ENCODE assay signal across 10 mouse cellular contexts in the genomic region with DNA sequence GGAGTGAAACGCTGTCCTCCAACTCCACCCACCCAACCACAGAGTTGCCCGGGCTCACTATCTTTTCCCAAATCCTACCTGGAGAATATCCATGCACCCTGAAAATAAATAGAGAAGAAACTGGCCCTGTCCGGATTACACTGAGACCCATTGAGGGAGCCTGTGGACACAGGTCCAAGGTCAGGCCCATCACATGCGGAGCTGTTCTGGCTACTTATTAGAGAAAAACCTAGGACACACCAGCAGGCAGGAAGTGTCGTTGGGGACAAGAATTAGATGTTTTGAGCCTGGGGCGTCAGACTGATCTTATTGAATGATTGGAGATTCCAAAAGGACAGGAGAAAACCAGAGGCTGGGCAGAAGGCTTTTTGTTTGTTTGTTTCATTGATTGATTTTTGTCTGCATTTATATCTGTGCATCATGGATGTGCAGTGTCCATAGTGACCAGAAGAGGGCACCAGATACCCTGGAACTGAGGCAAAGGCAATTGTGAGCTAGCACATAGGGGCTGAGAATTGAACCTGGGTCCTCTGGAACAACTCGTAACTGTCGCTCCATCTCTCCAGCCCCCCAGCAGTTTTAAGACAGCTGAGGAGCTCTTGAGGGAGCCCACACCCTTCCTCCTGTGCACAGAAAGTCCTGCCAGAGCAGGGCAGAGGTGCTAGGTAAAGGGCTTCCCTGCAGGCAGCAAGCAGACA. TPM values are rescaled to one million over a fixed set of nuclear protein-coding genes. Genes with fewer than 3 reads are reported as not detected.
DNase-seq lines count a peak whose midpoint lies in the region; ATAC-seq and TF ChIP-seq lines count a peak whose summit lies in the region.
"Had no signal": no experiment of that assay in that cellular context is flagged by ENCODE, and none has a peak within 500 bp of the region (broad histone marks: within the 10 kb centered on the region; RNA-seq: fewer than 3 reads in every experiment).

No protein-coding gene starts in this region.

- peak; percentile 65 for DNase-seq in hindbrain, embryonic 14.5 days (ENCODE audit: low spot score)
- DNase-seq in splenic B cell, adult 2 months (ENCODE audit: low read depth, low spot score): peak; percentile 75
- no peak for DNase-seq in right cerebral cortex, postnatal 25 days
- DNase-seq: liver, embryonic 13.5 days had no signal

- ATAC-seq in intestine, embryonic 15.5 days: no peak
- no peak for ATAC-seq in intestine, embryonic 16.5 days
- ATAC-seq in hindbrain, embryonic 14.5 days (ENCODE audit: low FRiP score): no peak; the same call in 1 of the 2 replicates
- ATAC-seq in lung, embryonic 15.5 days (ENCODE audit: borderline replicate concordance, extremely low read depth, low FRiP score, low TSS enrichment): no peak

- H3K9me3 ChIP-seq in intestine, embryonic 15.5 days: no peaks in the 10 kb centered on the region
- H3K9me3 ChIP-seq in intestine, embryonic 16.5 days (ENCODE audit: control insufficient read depth, low read length): no peaks in the 10 kb centered on the region
- no peaks in the 10 kb centered on the region for H3K9me3 ChIP-seq in E14TG2a.4 (ENCODE audit: low read length)
- H3K9me3 ChIP-seq in hindbrain, embryonic 14.5 days (ENCODE audit: control insufficient read depth, low read length): no peaks in the 10 kb centered on the region
- no peaks in the 10 kb centered on the region for H3K9me3 ChIP-seq in lung, embryonic 15.5 days
- H3K9me3 ChIP-seq: liver, embryonic 13.5 days had no signal

- no peak for TF ChIP-seq POLR2A in bone marrow, adult 2 months (IDR thresholded peaks at IDR 0.05; ENCODE audit: borderline replicate concordance, control insufficient read depth, low read depth, low read length)

- no peak overlapping the region for H3K4me3 ChIP-seq in intestine, embryonic 15.5 days (replicated peaks)
- no peak overlapping the region for H3K4me3 ChIP-seq in intestine, embryonic 16.5 days (ENCODE audit: low read length)
- 0 out of 2 replicates have a peak overlapping the region, but pooled peaks have one; percentile 10 for H3K4me3 ChIP-seq in E14TG2a.4 (replicated peaks; ENCODE audit: low read length)
- H3K4me3 ChIP-seq in bone marrow, adult 2 months (replicated peaks; ENCODE audit: control insufficient read depth, low read depth, low read length): no peak overlapping the region
- no peak overlapping the region for H3K4me3 ChIP-seq in hindbrain, embryonic 14.5 days (replicated peaks; ENCODE audit: low read length)
- no peak overlapping the region for H3K4me3 ChIP-seq in lung, embryonic 15.5 days
- H3K4me3 ChIP-seq: erythroblast, embryonic 14.5 days; liver, embryonic 13.5 days had no signal

- H3K4me1 ChIP-seq in intestine, embryonic 15.5 days (replicated peaks): peaks cover 25% of the 10 kb centered on the region
- peaks cover 25% of the 10 kb centered on the region for H3K4me1 ChIP-seq in intestine, embryonic 16.5 days (ENCODE audit: control insufficient read depth, insufficient read depth, low read length)
- H3K4me1 ChIP-seq in E14TG2a.4 (replicated peaks; ENCODE audit: low read depth, low read length): peaks cover 44% of the 10 kb centered on the region
- no peaks in the 10 kb centered on the region; the same call in 1 of the 2 replicates for H3K4me1 ChIP-seq in bone marrow, adult 2 months (ENCODE audit: control insufficient read depth, insufficient read depth, low read length)
- H3K4me1 ChIP-seq in hindbrain, embryonic 14.5 days (replicated peaks; ENCODE audit: control insufficient read depth, insufficient read depth, low read length): peaks cover 17% of the 10 kb centered on the region
- H3K4me1 ChIP-seq in lung, embryonic 15.5 days: peaks cover 45% of the 10 kb centered on the region

- peak overlapping the region; percentile 55; the same call in 1 of the 2 replicates for H3K27ac ChIP-seq in intestine, embryonic 15.5 days
- no peak overlapping the region; the same call in 1 of the 2 replicates for H3K27ac ChIP-seq in intestine, embryonic 16.5 days (ENCODE audit: low read length)
- H3K27ac ChIP-seq in bone marrow, adult 2 months (ENCODE audit: control insufficient read depth, insufficient read depth, low read depth, low read length, poor library complexity): no peak overlapping the region
- peak overlapping the region; percentile 81 for H3K27ac ChIP-seq in hindbrain, embryonic 14.5 days
- peak overlapping the region; percentile 92 for H3K27ac ChIP-seq in lung, embryonic 15.5 days
- H3K27ac ChIP-seq: liver, embryonic 13.5 days had no signal

- peaks cover 15% of the 10 kb centered on the region; the same call in 1 of the 2 replicates for H3K27me3 ChIP-seq in intestine, embryonic 15.5 days (replicated peaks)
- peaks cover 7% of the 10 kb centered on the region for H3K27me3 ChIP-seq in intestine, embryonic 16.5 days (replicated peaks; ENCODE audit: control insufficient read depth, insufficient read depth, low read length)
- peaks cover 43% of the 10 kb centered on the region for H3K27me3 ChIP-seq in E14TG2a.4 (ENCODE audit: insufficient read depth, low read length)
- H3K27me3 ChIP-seq in hindbrain, embryonic 14.5 days (ENCODE audit: control insufficient read depth, insufficient read depth, low read length): no peaks in the 10 kb centered on the region; the same call in 1 of the 2 replicates
- H3K27me3 ChIP-seq in lung, embryonic 15.5 days: peaks cover 18% of the 10 kb centered on the region; the same call in 1 of the 2 replicates
- H3K27me3 ChIP-seq in splenic B cell, adult 2 months (ENCODE audit: control insufficient read depth, insufficient read depth, low read length, poor library complexity, severe bottlenecking): no peaks in the 10 kb centered on the region; the same call in 1 of the 2 replicates

- peak; percentile 80 for TF ChIP-seq CTCF in E14TG2a.4 (conservative IDR thresholded peaks at IDR 0.05; ENCODE audit: low read length)
- TF ChIP-seq CTCF in bone marrow, adult 2 months (IDR thresholded peaks at IDR 0.05; ENCODE audit: control insufficient read depth, insufficient read depth, low read length): peak; percentile 76

- no peak overlapping the region for H3K4me2 ChIP-seq in intestine, embryonic 15.5 days (replicated peaks)
- no peak overlapping the region for H3K4me2 ChIP-seq in intestine, embryonic 16.5 days (ENCODE audit: low read depth, low read length)
- H3K4me2 ChIP-seq in hindbrain, embryonic 14.5 days (replicated peaks): peak overlapping the region; percentile 0; the same call in 1 of the 2 replicates
- no peak overlapping the region for H3K4me2 ChIP-seq in lung, embryonic 15.5 days
- H3K4me2 ChIP-seq: liver, embryonic 13.5 days had no signal

- no peaks in the 10 kb centered on the region for H3K36me3 ChIP-seq in intestine, embryonic 15.5 days
- no peaks in the 10 kb centered on the region for H3K36me3 ChIP-seq in intestine, embryonic 16.5 days (ENCODE audit: control insufficient read depth, insufficient read depth, low read length)
- no peaks in the 10 kb centered on the region for H3K36me3 ChIP-seq in E14TG2a.4 (ENCODE audit: insufficient read depth, low read length)
- H3K36me3 ChIP-seq in hindbrain, embryonic 14.5 days (replicated peaks; ENCODE audit: control insufficient read depth, insufficient read depth): no peaks in the 10 kb centered on the region
- no peaks in the 10 kb centered on the region for H3K36me3 ChIP-seq in lung, embryonic 15.5 days
- no peaks in the 10 kb centered on the region for H3K36me3 ChIP-seq in splenic B cell, adult 2 months (ENCODE audit: control insufficient read depth, insufficient read depth, low read length, poor library complexity, severe bottlenecking)
- H3K36me3 ChIP-seq: liver, embryonic 13.5 days had no signal

- WGBS in intestine, embryonic 15.5 days: 76% methylated on average over 8 of the region's 8 CpGs
- WGBS in intestine, embryonic 16.5 days: 81% methylated on average over 8 of the region's 8 CpGs
- WGBS in bone marrow, adult 2 months: 78% methylated on average over 8 of the region's 8 CpGs
- WGBS in hindbrain, embryonic 14.5 days: 71% methylated on average over 8 of the region's 8 CpGs
- 76% methylated on average over 8 of the region's 8 CpGs for WGBS in lung, embryonic 15.5 days

- no peak overlapping the region for H3K9ac ChIP-seq in intestine, embryonic 15.5 days
- H3K9ac ChIP-seq in intestine, embryonic 16.5 days (ENCODE audit: low read depth, low read length): no peak overlapping the region
- H3K9ac ChIP-seq in hindbrain, embryonic 14.5 days: no peak overlapping the region
- no peak overlapping the region for H3K9ac ChIP-seq in lung, embryonic 15.5 days
- H3K9ac ChIP-seq: liver, embryonic 13.5 days had no signal

RNA-seq across cellular contexts. Expression of a gene that starts 30.5 kb away (rescaled TPM):
- polyA plus RNA-seq in intestine, embryonic 15.5 days (2015; fragmentation: Nextera tagmentation; extraction: Ambion mirVana): 1.5 and 1.7 TPM in 2 replicates
- 0.66 and 0.71 TPM in 2 replicates for polyA plus RNA-seq in intestine, embryonic 16.5 days (2015; fragmentation: Nextera tagmentation; extraction: Ambion mirVana)
- not detected in 2 replicates for polyA plus RNA-seq in bone marrow, adult 2 months (2011; ENCODE audit: insufficient read depth, insufficient read length, low replicate concordance, missing spikeins)
- 28.1 and 30.8 TPM in 2 replicates for polyA plus RNA-seq in hindbrain, embryonic 14.5 days (2014; fragmentation: Nextera tagmentation; extraction: Ambion mirVana)
- polyA plus RNA-seq in lung, embryonic 15.5 days (2015; fragmentation: Nextera tagmentation; extraction: Ambion mirVana): 56.5 and 57.6 TPM in 2 replicates
- polyA plus RNA-seq: erythroblast, embryonic 14.5 days had no signal

Comparison
In these comparisons a context has a peak if more than half of its experiments do, and no peak if none do; other contexts are left out.
1. H3K27ac ChIP-seq: peak in intestine, embryonic 15.5 days (single experiment), hindbrain, embryonic 14.5 days (single experiment) and lung, embryonic 15.5 days (single experiment); none in intestine, embryonic 16.5 days (single experiment) and bone marrow, adult 2 months (single experiment).
2. RNA of a gene that starts 30.5 kb away (polyA plus RNA-seq): 56.5 to 57.6 TPM in lung, embryonic 15.5 days and 28.1 to 30.8 TPM in hindbrain, embryonic 14.5 days; 1.5 to 1.7 TPM in intestine, embryonic 15.5 days, 0.66 to 0.71 TPM in intestine, embryonic 16.5 days and not detected in bone marrow, adult 2 months; every median in the first group is over 10 times any median in the second.